Mouse (Mus musculus) kidney, adult 2 months (tissue): Measurements from ENCODE around the gene Klk13. TPM values are rescaled to one million over a fixed set of nuclear protein-coding genes. Genes with fewer than 3 reads are reported as not detected.
"Not testable (repeated sequence)": the region's sequence is repeated elsewhere in the genome, so short reads cannot be mapped to it uniquely, and the experiment has no call there.

Experiments used
- DNase-seq: peaks from one replicate; pipeline ENCODE4 v3.0.0; 2021
- H3K27ac ChIP-seq: fragments of 200-500 bp; 2 replicates; pipeline ENCODE4 v1.5.1; 2012; ENCODE audit warnings: low read depth, low read length, control low read depth, inconsistent platforms; ENCODE audit not compliant: insufficient read depth
- H3K27me3 ChIP-seq: fragments of 200-500 bp; replicated peaks from 2 replicates; pipeline ENCODE4 v1.6.1; 2012; ENCODE audit warnings: mild to moderate bottlenecking, moderate library complexity, low read length, inconsistent platforms; ENCODE audit not compliant: control insufficient read depth, insufficient read depth
- H3K36me3 ChIP-seq: fragments of 200-500 bp; 2 replicates; pipeline ENCODE4 v1.6.1; 2012; ENCODE audit warnings: mild to moderate bottlenecking, moderate library complexity, low read length, inconsistent platforms; ENCODE audit not compliant: control insufficient read depth, insufficient read depth
- H3K4me1 ChIP-seq: fragments of 200-500 bp; 2 replicates; pipeline ENCODE4 v1.6.1; 2011; ENCODE audit warnings: low read length; ENCODE audit not compliant: control insufficient read depth, insufficient read depth
- H3K4me3 ChIP-seq: fragments of 200-500 bp; 2 replicates; pipeline ENCODE4 v1.5.1; 2011; ENCODE audit warnings: mild to moderate bottlenecking, low read depth, low read length, control low read depth; ENCODE audit not compliant: insufficient read depth
- CTCF ChIP-seq: fragments of 200-500 bp; conservative IDR thresholded peaks from 2 replicates; pipeline ENCODE4 v1.5.1; 2011; ENCODE audit warnings: low read depth, mild to moderate bottlenecking, control low read depth, low read length, moderate library complexity, mixed read lengths; ENCODE audit not compliant: insufficient read depth, insufficient read length
- POLR2A ChIP-seq: fragments of 200-500 bp; IDR thresholded peaks from one replicate; pipeline ENCODE4 v1.6.1; 2011; ENCODE audit warnings: low read depth, low read length, control low read depth
- WGBS: fragments of 180-500 bp; shearing (Covaris S2); methylation state at CpG from one replicate; pipeline ENCODE4 v1.1.7; 2018; 5-methylcytosine and 5-hydroxymethylcytosine counted together
- polyA plus RNA-seq: library from polyadenylated mRNA; depleted of rRNA; stranded (reverse); fragments of >200 nt; gene quantifications from 2 replicates; pipeline ENCODE4 v1.2.3, GENCODE M21; 2012

Gene Klk13
- polyA plus RNA-seq, 1 experiment: not detected

DNA sequence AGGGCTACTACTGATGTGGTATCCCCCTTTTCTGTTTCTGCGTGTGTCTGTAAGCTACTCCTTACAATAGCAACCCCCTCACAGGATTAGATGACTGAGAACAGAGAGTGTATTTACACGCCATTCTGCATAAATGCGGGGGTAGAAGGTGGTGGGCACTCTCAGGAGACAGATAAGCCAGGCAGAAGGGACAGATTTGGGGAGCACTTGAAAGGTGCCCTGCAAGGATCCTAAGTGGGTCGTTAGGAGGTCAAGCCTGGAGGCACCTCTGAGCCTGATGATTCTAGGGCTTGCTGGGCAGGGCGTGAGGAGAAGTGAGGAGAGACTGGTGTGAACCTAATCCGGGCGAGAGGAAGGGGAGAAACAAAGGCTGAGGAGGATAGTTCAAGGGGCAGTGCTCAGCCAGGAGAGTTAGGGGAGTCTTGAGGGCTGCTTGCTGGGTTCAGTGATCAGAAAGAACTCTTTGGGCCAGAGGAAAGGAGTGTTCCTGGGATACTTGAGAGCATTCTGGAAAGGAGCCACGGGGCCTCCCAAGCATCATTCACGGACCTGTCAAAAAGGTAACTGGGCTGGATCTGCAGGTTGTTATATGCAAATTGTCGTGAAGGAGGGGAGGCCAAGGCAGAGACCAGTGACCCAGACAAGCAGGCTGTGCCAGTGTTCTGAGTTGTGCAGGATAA is 39.6 kb upstream of the Klk13 start:
- Histone ChIP-seq H3K27ac (no peak overlapping the region), H3K36me3 (peaks cover 2% of the 10 kb centered on the region; the same call in 1 of the 2 replicates), H3K27me3 (no peaks in the 10 kb centered on the region), H3K4me3 (peak overlapping the region; percentile 75), H3K4me1 (peaks cover 4% of the 10 kb centered on the region; the same call in 1 of the 2 replicates)
- TF ChIP-seq POLR2A (no peak), CTCF (no peak)
- 10% methylated on average over 10 of the region's 10 CpGs for WGBS
- DNase-seq: peak; percentile 32

DNA sequence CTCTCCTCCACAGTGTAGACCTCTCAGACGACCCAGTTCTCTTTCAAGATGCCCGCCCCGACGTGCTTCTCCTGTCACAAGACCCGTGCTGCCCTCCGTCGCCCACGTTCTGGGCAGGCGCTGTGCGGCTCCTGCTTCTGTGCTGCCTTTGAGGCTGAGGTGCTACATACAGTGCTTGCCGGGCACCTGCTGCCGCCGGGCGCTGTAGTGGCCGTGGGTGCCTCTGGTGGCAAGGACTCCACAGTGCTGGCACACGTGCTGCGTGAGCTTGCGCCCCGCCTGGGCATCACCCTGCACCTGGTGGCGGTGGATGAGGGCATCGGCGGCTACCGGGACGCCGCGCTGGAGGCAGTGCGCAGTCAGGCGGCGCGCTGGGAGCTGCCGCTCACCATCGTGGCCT is 37.3 kb upstream of the Klk13 start:
- DNase-seq: no peak
- peaks cover 4% of the 10 kb centered on the region; the same call in 1 of the 2 replicates for H3K4me1 ChIP-seq
- WGBS: 96% methylated on average over 32 of the region's 32 CpGs
- peaks cover 2% of the 10 kb centered on the region; the same call in 1 of the 2 replicates for H3K36me3 ChIP-seq
- H3K4me3 ChIP-seq: no peak overlapping the region
- TF ChIP-seq POLR2A (no peak), CTCF (no peak)
- no peaks in the 10 kb centered on the region for H3K27me3 ChIP-seq
- H3K27ac ChIP-seq: no peak overlapping the region

DNA sequence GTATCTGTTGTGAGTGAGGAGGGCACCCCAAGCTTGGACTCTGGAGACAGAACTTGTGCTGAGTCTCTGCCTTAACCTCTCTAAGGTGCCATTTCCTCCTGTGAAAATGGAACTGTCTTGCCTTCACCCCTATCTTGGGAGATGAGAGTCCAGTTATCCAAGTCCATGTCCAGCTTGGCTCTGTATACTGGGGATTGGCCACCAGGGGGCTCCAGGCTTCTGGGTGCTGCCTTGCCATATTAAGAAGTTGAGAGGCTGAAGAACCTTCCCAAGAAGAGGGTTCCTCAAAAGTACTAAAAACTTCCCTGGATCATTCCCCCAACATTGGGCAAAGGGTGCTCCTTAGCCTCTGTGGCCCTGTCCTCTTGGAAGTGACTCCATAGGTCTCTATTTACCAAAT is 33.9 kb upstream of the Klk13 start:
- Histone ChIP-seq H3K36me3 (peaks cover 2% of the 10 kb centered on the region; the same call in 1 of the 2 replicates), H3K27me3 (no peaks in the 10 kb centered on the region), H3K4me3 (no peak overlapping the region), H3K4me1 (no peaks in the 10 kb centered on the region), H3K27ac (no peak overlapping the region)
- TF ChIP-seq POLR2A (no peak), CTCF (peak; percentile 54; the same call in 1 of the 2 replicates)
- DNase-seq: peak; percentile 50

DNA sequence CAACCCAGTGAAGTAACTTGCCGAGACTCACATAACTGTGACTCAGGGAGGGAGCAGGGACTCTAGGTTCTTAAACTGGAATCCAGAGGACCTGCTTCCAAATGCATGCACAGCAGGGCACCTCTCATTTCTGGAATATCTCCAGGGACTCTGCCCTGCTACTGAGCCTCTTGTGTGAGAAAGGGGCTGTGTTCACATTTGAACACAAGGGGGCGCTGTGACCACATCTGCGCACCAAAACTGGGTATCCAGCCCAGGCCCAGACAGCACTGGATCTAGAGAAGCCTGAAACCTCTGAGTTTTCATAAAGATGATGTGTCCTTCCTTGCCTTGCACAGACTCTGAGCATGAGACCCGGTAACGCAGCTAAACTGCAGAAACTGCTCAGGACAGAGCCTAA is 31.4 kb upstream of the Klk13 start:
- TF ChIP-seq CTCF (peak; percentile 75), POLR2A (no peak)
- no peak overlapping the region for H3K4me3 ChIP-seq
- no peak overlapping the region for H3K27ac ChIP-seq
- H3K36me3 ChIP-seq: peaks cover 2% of the 10 kb centered on the region; the same call in 1 of the 2 replicates
- whole genome bisulfite sequencing: 23% methylated on average over 5 of the region's 5 CpGs
- DNase-seq: peak; percentile 50
- H3K27me3 ChIP-seq: no peaks in the 10 kb centered on the region
- no peaks in the 10 kb centered on the region for H3K4me1 ChIP-seq

DNA sequence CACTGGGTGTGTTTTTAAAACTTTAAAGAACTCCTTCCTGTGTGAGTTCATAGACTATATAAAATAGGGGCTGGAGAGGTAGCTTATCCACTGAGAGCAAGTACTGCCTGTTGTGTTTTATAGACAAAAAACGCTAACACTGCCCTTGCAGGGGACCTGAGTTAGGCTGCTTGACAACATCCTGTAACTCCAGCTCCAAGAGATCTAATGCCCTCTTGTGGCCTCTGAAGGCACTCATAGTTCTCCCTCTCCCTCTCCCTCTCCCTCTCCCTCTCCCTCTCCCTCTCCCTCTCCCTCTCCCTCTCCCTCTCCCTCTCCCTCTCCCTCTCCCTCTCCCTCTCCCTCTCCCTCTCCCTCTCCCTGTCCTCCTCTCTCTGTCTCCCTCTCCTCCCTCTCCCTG is 29.9 kb upstream of the Klk13 start:
- DNase-seq, H3K36me3 ChIP-seq, H3K27me3 ChIP-seq, H3K4me3 ChIP-seq, H3K4me1 ChIP-seq, H3K27ac ChIP-seq: not testable (repeated sequence)
- WGBS: 0% methylated on average over 1 of the region's 1 CpGs
- peak; percentile 33 for TF ChIP-seq CTCF

DNA sequence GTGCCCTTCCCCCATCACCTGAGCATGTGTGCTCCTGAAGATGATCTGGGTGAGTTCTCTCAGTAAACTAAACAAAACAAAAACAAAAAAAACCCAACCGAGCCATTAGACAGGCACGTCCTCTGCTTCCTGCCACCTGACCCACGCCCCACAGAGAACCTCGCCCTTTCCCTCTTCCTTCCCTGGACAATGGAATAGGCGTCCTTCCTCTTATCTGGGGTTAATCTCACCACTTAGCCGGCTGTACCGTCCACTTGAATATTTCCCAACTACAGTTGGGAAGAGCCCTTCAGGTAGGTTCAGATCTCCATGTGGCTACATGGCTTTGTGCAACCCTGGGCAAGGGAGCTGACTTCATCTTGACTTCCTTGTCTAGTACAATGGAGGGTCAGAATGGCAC is 27.3 kb upstream of the Klk13 start:
- TF ChIP-seq CTCF: no peak
- no peak for TF ChIP-seq POLR2A

DNA sequence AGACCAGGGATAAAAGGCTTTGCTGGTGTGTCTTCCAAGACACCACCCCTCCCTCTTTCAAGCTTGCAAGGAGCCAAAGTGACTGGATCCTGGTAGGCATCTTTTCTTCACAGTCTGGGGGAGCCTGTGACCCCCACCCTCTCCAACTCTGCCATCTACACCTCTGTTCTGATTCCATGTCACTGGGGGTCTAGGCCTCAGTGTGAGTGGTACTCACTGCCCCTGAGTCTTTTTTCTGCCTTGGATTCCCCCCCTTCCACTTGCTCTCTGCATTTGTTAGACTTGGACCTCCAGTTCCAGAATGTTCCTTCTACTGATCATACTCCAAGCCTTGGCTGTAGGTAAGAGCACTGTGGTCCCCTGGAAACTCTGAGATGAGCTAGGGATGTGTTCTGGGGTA is 22.2 kb upstream of the Klk13 start, which contains the start of gene Klk14:
Klk14 (plus strand) TSS at position 301 of the 400 bp plus-strand sequence.
- TF ChIP-seq CTCF (no peak), POLR2A (no peak)
- Histone ChIP-seq H3K36me3 (no peaks in the 10 kb centered on the region), H3K27ac (no peak within 1 kb of the TSS), H3K4me3 (no peak within 1 kb of the TSS), H3K27me3 (no peaks in the 10 kb centered on the region), H3K4me1 (no peaks in the 10 kb centered on the region)
- DNase-seq: no peak

More for the DNA sequence above, 27.3 kb upstream of the Klk13 start:
- no peaks in the 10 kb centered on the region for H3K36me3 ChIP-seq
- H3K4me1 ChIP-seq: no peaks in the 10 kb centered on the region
- H3K27me3 ChIP-seq: no peaks in the 10 kb centered on the region
- H3K27ac ChIP-seq: no peak overlapping the region
- no peak for DNase-seq
- H3K4me3 ChIP-seq: no peak overlapping the region
- 46% methylated on average over 7 of the region's 7 CpGs for WGBS
